Mouse (Mus musculus) thymus, adult 2 months (tissue): ENCODE data around the gene Cdc25a.

Source experiments
- CTCF ChIP-seq: fragments of 200-500 bp; IDR thresholded peaks from 2 replicates; pipeline ENCODE4 v1.5.1; 2012; ENCODE audit warnings: mild to moderate bottlenecking, control low read depth, low read length, moderate library complexity, borderline replicate concordance; ENCODE audit not compliant: control insufficient read depth, poor library complexity, insufficient read depth; ENCODE audit errors: extremely low read depth
- POLR2A ChIP-seq: fragments of 200-500 bp; IDR thresholded peaks from 2 replicates; pipeline ENCODE4 v1.6.1; 2012; ENCODE audit warnings: mild to moderate bottlenecking, low read length, control low read depth, moderate library complexity; ENCODE audit not compliant: control insufficient read depth, poor library complexity, insufficient read depth; ENCODE audit errors: extremely low read depth

DNA sequence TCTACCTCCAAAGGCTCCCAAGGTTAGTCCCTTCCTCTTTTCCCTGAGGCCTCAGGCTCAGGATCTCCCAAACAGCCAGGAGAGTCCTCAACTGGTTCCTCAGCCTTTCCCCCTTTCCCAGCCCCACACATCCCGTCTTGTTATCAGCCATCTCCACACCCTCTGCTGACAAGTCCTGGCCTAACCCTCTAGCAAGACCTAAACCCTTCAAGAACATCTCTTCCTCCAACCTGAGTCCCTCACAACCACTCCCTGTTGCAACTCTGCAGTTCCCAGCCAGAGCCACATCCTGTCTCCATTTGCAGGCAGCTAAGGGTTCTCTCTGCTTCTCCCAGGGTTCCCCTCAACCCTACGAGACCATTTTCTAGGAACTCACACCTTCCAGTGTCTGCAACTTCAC lies 9.2 kb upstream of the Cdc25a start:
- no peak for TF ChIP-seq CTCF
- TF ChIP-seq POLR2A, result no peak
